Mouse (Mus musculus): Measurements from ENCODE around the gene Txn2.

DNA sequence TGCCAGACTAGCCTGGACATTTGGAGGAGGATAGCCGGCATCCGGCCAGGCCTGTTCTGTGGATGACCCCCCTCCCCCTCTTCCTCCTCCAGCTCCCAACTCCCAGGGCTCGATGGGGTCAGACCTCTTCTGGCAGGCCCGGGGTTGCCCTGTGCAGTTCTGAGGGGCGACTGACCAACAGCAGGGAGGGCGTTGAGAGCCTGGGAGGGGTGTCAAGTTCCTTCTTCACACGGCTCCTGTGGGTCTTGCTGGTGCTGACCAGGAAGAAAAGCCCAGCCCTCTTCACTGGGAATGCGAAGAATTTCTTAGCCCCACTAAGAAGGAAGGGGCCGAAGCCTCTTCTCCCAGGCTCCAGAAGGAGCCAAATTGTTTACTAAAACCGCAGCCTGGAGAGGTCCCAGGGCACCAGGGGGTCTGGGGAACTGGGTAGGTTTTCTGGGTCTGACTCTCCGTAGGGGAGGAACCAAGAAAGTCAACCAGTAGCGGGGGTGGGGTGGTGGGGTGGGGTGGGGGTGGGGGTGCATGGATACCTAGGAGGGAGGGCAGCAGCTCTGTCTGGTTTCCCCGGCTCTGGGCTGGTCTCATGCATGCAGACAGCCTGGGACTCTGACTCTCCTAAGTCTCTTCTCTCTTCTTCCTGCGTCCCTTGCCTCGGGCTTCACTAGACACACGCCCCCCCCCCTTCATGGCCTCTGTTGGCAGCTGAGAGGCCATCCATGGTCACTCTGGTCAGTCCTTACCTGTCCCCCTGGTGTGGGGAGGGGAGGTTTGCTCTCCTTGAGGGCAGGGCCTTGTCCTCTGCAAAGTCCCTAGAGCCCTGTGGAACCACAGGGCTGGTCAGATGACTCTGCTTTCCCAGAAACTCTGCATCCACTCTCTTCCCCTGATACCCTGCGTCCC, 45.8 kb downstream of the Txn2 start:
- TF ChIP-seq CTCF (IDR thresholded peaks at IDR 0.05; ENCODE audit: insufficient read depth, low read length) (no peak), POLR2A (IDR thresholded peaks at IDR 0.05; ENCODE audit: borderline replicate concordance, extremely low read depth, low read depth, low read length) (0 out of 2 replicates have a peak, but pooled peaks have one; percentile 1)

Measured in lung, adult 2 months (tissue).